Mouse (Mus musculus): ENCODE data around the gene Trmt61a.

Gene Trmt61a

DNA sequence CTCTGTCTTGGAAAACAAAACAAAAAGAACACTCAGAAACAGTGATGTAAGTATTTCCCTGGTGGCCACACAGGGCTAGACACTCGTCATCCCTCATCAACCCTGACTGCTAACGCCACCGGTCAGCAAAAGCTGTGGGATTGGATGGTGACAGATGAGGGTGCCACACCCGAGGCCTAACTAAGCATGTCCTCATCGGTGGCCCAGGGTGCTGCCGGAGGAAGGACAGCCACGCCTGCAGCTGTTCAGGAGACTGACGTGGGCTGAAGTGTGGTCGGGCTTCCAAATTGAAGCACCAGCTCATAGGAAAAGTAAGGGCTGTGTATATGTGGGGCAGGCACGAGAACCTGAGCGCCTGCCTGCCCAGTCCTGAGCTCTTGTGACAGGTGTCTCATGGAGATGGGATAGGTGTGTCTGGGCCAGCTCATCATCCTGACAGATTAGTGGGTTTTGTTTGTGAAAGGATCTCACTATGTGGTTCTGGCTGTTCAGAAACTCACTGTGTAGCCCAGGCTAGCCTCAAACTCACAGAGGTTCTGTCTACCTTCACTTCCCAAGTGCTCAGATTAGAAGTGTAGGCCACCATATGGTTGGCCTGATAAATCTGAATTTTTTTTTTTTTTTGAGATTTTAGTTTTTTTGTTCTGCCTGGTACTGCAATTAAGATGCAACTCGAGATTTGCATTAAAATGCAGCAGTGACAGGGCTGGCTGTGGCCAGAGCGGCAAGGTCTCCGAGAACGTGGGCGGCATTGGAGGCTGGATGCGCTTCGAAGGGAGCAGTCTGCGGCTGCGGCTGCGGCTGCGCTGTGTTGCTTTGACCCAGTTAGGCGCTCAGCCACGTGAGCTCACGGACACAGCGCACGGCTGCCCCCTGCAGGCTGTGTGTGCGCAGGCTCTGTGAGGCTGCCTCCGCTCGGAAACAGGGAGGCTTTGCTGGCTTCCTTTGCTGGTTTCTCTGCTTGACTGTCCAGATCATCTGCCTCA lies 54.2 kb downstream of the Trmt61a start:
- DNase-seq (ENCODE audit: extremely low spot score, low spot score): peak; percentile 86

GRCm38 (mm10) chr12:111732921-111733320 lies 55.0 kb downstream of the Trmt61a start:
- no peak for DNase-seq (ENCODE audit: extremely low spot score, low spot score)
